ENCODE assay signal across 1 mouse cellular context in the genomic region with DNA sequence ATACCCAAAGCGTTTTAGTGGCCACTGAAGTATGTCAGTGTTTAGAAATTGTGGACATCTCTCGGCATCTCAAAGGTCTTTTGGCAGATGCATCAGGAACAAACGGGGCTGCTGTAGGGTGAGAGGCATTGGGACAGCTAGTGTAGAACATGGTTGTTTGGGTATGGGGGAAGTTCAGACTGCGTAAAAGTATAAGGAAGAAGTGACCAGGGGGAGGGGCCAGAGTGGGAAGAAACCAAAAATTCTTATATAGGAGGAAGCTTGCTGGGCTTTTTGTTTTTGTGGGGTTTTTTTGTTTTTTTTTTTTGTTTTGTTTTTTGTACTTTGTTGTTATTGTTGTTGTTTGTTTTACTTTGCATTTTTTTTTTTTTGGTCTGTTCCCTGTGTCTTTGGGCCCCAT.
TF ChIP-seq lines count a peak whose summit lies in the region.

No protein-coding gene starts in this region.

TF ChIP-seq in MEL, 35 proteins besides CTCF, POLR2A, EP300 and RAD21 (continued from another document):
- TF ChIP-seq USF2 (IDR thresholded peaks at IDR 0.05; ENCODE audit: borderline replicate concordance in 1 of 2, insufficient read depth in 1 of 2, low read depth in 1 of 2, low read length in 2 of 2) (no peak), HCFC1 (IDR thresholded peaks at IDR 0.05; ENCODE audit: low read depth, low read length) (peak; percentile 63; the same call in 1 of the 2 replicates), ZNF384 (IDR thresholded peaks at IDR 0.05; ENCODE audit: low read depth, low read length) (peak; percentile 37; the same call in 1 of the 2 replicates), E2F4 (IDR thresholded peaks at IDR 0.05; ENCODE audit: borderline replicate concordance, low read depth, low read length) (no peak), POLR2AphosphoS2 (IDR thresholded peaks at IDR 0.05; ENCODE audit: low read length) (peak; percentile 83), ETS1 (IDR thresholded peaks at IDR 0.05; ENCODE audit: low read depth, low read length) (peak; percentile 43; the same call in 1 of the 2 replicates)
